Mouse (Mus musculus) midbrain, embryonic 16.5 days (tissue): ENCODE data around the gene Cav1. TPM values are rescaled to one million over a fixed set of nuclear protein-coding genes. Genes with fewer than 3 reads are reported as not detected.
A peak's percentile ranks its signal among the peaks of the same experiment; 100 is the strongest.

ENCODE experiments used
- ATAC-seq: fragments of 200-750 bp; cut with Nextera tagmentation; 2 replicates; pipeline ENCODE4 v1.8.0; 2017; ENCODE audit warnings: moderate TSS enrichment
- H3K27ac ChIP-seq: fragments of 300-500 bp; sonication (generic); 2 replicates; pipeline ENCODE4 v1.5.1; 2014; ENCODE audit warnings: mild to moderate bottlenecking, low read length, mixed read lengths
- H3K27me3 ChIP-seq: fragments of 300-500 bp; sonication (generic); 2 replicates; pipeline ENCODE4 v1.6.1; 2014; ENCODE audit warnings: low read depth, low read length, mixed read lengths; ENCODE audit not compliant: control insufficient read depth, insufficient read depth
- H3K36me3 ChIP-seq: fragments of 300-500 bp; sonication (generic); 2 replicates; pipeline ENCODE4 v1.6.1; 2014; ENCODE audit warnings: mild to moderate bottlenecking, low read length, moderate library complexity, mixed read lengths; ENCODE audit not compliant: control insufficient read depth, insufficient read depth
- H3K4me1 ChIP-seq: fragments of 300-500 bp; sonication (generic); 2 replicates; pipeline ENCODE4 v1.6.1; 2014; ENCODE audit warnings: mild to moderate bottlenecking, low read length, mixed read lengths; ENCODE audit not compliant: control insufficient read depth, insufficient read depth
- H3K4me2 ChIP-seq: fragments of 300-500 bp; sonication (generic); 2 replicates; pipeline ENCODE4 v1.6.1; 2014; ENCODE audit warnings: mild to moderate bottlenecking, low read length, mixed read lengths
- H3K4me3 ChIP-seq: fragments of 300-500 bp; sonication (generic); 2 replicates; pipeline ENCODE4 v1.5.1; 2014; ENCODE audit warnings: low read depth, mild to moderate bottlenecking, low read length, moderate library complexity, mixed read lengths
- H3K9ac ChIP-seq: fragments of 300-500 bp; sonication (generic); 2 replicates; pipeline ENCODE4 v1.6.1; 2014; ENCODE audit warnings: low read depth, low read length, mixed read lengths
- H3K9me3 ChIP-seq: fragments of 300-500 bp; sonication (generic); replicated peaks from 2 replicates; pipeline ENCODE4 v1.6.1; 2014; ENCODE audit warnings: mild to moderate bottlenecking, low read length, mixed read lengths; ENCODE audit not compliant: control insufficient read depth, poor library complexity, severe bottlenecking
- WGBS: fragments of 180-500 bp; shearing (Covaris S2); extraction: QIAGEN DNeasy Blood & Tissue Kit; methylation state at CpG from one replicate; pipeline ENCODE4 v1.1.7; 2014; 5-methylcytosine and 5-hydroxymethylcytosine counted together
- polyA plus RNA-seq: library from polyadenylated mRNA; unstranded; fragments of >200 nt; fragmentation: Nextera tagmentation; extraction: Ambion mirVana; gene quantifications from 2 replicates; pipeline ENCODE4 v1.2.1, GENCODE M21; 2015

The Cav1 gene
- polyA plus RNA-seq, 1 experiment from 2014 or later, result 33.9 TPM

DNA sequence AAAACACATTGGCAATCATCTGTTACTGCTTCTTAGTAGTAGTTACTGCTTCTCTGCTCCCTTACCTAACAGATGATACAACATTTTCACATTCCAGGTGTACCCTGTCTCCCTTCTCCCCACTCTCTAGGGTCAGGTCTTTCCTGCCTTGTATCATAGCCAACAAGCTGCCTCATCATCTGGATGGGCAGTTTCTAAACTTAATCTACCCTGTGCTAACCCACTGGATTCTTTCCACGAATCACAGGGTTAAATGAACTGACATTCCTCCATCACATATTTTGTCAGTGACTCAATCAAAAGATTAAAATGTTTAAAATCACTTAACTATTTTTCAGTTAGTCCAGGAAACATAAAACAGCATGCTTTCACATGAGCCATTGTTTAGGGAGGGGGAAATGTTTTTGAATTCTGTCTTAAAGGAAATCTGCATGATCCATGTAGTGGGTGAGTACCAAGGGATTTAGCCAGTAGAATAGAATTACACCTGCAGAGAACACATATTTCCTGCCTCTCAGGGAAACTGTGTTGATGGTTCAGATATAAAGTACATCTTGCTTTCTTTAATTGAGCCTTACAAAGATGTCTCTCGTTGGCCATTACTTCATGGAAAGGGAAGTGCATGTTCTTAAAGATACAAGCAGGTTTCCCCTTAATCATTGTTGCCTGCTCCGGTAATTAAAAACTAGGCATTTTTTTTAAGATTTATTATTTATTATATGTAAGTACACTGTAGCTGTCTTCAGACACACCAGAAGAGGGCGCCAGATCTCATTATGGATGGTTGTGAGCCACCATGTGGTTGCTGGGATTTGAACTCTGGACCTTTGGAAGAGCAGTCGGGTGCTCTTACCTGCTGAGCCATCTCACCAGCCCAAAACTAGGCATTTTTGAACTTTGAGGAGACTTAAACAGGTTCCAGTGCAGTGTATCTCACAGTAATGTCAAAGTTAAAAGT, 8.8 kb downstream of the Cav1 start:
- H3K9ac ChIP-seq, result no peak overlapping the region
- H3K9me3 ChIP-seq, result no peaks in the 10 kb centered on the region
- no peak overlapping the region for H3K27ac ChIP-seq
- no peak overlapping the region for H3K4me3 ChIP-seq
- H3K27me3 ChIP-seq, result no peaks in the 10 kb centered on the region
- no peaks in the 10 kb centered on the region for H3K4me1 ChIP-seq
- no peaks in the 10 kb centered on the region for H3K36me3 ChIP-seq
- ATAC-seq, result no peak
- 86% methylated on average over 5 of the region's 5 CpGs for WGBS
- no peak overlapping the region for H3K4me2 ChIP-seq

DNA sequence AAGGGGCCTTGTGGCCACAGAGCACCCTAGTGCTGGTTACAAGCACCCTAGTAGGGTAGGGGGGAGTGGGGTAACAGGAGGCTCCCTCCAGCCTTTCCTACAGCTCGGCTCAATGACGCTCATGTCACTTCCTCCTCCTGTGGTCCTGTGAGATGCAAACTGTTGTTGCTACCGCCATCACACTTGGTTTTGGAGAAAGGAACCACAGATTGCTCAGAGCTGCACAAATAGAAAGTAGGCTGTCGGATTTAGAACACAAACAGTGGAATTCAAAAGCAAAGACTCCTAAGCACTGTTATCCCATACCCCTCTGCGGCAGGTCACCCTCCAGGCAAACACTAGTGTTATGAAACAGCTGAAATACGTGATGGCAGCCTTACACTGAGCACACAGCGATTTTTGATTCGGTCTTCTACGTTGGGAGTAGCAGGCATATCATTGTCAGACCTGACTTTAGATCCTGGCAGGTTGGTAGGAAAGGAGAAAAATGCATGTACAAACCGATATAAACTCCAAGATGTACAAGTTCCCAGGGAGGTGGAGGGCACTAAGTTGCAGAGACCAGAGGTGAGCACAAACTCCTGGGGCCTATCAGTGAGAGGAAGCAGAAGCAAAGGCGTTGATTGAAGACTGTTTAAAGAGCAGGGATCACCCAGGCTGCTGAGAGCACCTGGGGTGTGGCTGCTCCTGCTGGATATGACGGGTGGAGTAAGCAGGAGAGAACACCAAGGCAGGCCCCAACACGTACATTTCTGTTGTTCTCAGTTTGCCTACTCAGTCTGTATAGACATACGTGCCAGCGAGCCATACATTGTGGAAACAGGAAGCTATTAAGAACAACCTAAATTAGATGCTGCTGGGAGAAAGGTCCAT, 10.4 kb downstream of the Cav1 start:
- H3K9me3 ChIP-seq, result no peaks in the 10 kb centered on the region
- no peak for ATAC-seq
- 80% methylated on average over 15 of the region's 15 CpGs for WGBS

DNA sequence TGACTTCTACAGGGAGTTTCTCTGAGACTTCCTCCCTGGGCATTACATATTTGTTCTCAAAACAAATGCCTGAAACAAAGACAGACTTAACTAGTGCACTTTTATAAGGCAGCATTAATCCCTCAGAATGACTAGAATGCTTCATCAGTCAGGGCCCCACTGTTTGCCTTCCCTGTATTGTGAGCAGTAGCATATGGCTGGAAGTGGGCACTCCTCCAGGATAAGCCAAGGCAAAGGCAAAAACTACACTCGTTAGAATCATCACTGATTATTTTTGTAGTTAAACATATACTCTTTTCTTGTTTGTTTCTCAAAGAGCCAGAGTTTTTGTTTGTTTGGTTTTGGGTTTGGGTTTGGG, 11.0 kb downstream of the Cav1 start:
- no peaks in the 10 kb centered on the region for H3K36me3 ChIP-seq
- no peaks in the 10 kb centered on the region for H3K9me3 ChIP-seq
- ATAC-seq, result no peak
- no peak overlapping the region for H3K4me3 ChIP-seq
- H3K4me1 ChIP-seq, result no peaks in the 10 kb centered on the region
- H3K4me2 ChIP-seq, result no peak overlapping the region
- no peak overlapping the region for H3K9ac ChIP-seq
- WGBS, result 38% methylated on average over 1 of the region's 1 CpGs
- no peaks in the 10 kb centered on the region for H3K27me3 ChIP-seq
- no peak overlapping the region for H3K27ac ChIP-seq

More for the DNA sequence above, 10.4 kb downstream of the Cav1 start:
- H3K4me1 ChIP-seq, result no peaks in the 10 kb centered on the region
- no peak overlapping the region for H3K9ac ChIP-seq
- H3K36me3 ChIP-seq, result no peaks in the 10 kb centered on the region
- H3K27ac ChIP-seq, result no peak overlapping the region
- H3K27me3 ChIP-seq, result no peaks in the 10 kb centered on the region
- H3K4me3 ChIP-seq, result no peak overlapping the region
- H3K4me2 ChIP-seq, result no peak overlapping the region

DNA sequence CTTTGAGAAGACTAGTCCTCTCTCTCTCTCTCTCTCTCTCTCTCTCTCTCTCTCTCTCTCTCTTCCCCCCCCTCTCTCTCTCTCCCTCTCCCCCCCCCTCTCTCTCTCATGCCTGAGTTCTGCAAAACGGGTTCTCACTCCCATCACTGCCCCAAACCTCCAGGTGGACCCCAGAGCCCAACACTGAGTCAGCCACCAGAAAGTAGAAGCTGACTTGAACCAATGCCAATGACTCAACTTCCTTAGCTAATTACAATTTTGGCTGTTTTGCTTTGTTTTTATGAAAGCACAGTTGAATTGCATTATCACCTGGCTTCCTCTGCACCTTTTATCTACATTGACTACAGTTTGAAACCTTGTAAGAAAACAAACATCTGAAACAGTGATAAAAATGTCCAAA, 11.8 kb downstream of the Cav1 start:
- no peaks in the 10 kb centered on the region for H3K36me3 ChIP-seq
- H3K4me3 ChIP-seq, result no peak overlapping the region
- no peak overlapping the region for H3K27ac ChIP-seq
- H3K27me3 ChIP-seq, result no peaks in the 10 kb centered on the region
- ATAC-seq, result no peak
- no peak overlapping the region for H3K9ac ChIP-seq
- no peak overlapping the region for H3K4me2 ChIP-seq
- H3K9me3 ChIP-seq, result no peaks in the 10 kb centered on the region
- WGBS, result 53% methylated on average over 1 of the region's 1 CpGs
- no peaks in the 10 kb centered on the region for H3K4me1 ChIP-seq

DNA sequence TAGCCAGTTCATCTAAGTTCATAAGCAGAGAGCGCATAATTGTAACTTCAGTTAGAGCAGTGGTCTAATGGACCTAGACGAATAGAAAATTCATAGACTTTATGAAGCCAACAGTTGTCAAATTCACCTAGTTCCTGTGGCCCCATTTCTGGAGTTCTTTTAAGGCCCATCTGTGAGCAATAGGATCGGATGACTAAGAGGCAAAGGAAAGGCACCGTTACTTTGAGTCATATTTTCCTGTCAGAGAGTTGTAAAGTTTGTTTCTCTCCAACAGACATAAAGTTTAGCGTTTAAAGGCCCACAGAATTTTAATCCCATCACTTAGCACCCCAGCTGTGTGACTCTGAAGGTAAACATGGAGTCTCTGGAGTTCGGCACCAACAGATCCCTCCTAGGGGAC, 15.8 kb downstream of the Cav1 start:
- Histone ChIP-seq H3K36me3 (no peaks in the 10 kb centered on the region), H3K27me3 (no peaks in the 10 kb centered on the region), H3K27ac (no peak overlapping the region), H3K4me2 (no peak overlapping the region), H3K4me3 (no peak overlapping the region), H3K9ac (no peak overlapping the region), H3K9me3 (no peaks in the 10 kb centered on the region), H3K4me1 (no peaks in the 10 kb centered on the region)
- no peak for ATAC-seq
- WGBS, result 89% methylated on average over 6 of the region's 6 CpGs

DNA sequence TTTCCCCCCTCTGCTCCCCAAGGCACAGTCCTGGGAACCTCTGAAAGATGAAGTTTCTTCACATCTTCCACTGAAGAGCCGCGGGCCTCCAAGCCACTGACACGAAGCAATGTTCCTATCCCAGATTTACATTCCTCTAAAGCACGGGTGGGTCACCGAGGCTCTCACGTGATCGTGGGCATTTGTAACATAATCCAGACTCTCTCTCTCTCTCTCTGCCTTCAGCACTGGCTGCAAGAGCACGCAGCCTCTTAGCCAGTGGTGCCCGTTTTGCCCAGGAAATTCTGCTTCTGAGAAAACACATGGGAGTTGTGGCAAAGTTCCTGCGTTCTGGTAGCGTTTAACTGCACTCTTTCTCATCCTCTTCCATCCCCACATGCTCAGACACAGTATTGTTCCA, 21.1 kb downstream of the Cav1 start:
- no peaks in the 10 kb centered on the region for H3K36me3 ChIP-seq
- H3K9ac ChIP-seq, result no peak overlapping the region
- no peaks in the 10 kb centered on the region for H3K27me3 ChIP-seq
- no peak overlapping the region for H3K4me3 ChIP-seq
- no peak for ATAC-seq
- 45% methylated on average over 11 of the region's 11 CpGs for WGBS
- H3K9me3 ChIP-seq, result no peaks in the 10 kb centered on the region
- H3K27ac ChIP-seq, result no peak overlapping the region
- H3K4me1 ChIP-seq, result no peaks in the 10 kb centered on the region
- 0 out of 2 replicates have a peak overlapping the region, but pooled peaks have one; percentile 11 for H3K4me2 ChIP-seq

DNA sequence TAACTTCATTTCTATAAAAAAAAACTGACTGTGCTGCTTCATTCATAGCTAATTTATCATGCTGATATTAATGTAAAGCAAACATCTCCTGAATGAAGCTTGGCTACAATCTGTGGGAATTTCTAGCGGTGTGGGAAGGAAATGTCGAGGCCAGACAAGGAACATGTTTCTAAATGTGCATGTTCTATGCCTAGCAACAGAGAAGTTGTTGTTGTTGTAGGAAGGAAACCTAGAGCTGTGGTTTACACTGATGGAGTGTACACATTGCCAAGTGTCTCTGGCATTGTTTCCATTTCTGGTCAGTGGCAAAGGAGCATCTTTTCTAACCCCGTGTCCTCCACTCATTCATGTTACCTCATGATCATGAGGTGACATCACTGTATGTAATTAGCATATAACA, 23.7 kb downstream of the Cav1 start:
- 84% methylated on average over 3 of the region's 3 CpGs for WGBS
- Histone ChIP-seq H3K36me3 (no peaks in the 10 kb centered on the region), H3K4me1 (no peaks in the 10 kb centered on the region), H3K27me3 (no peaks in the 10 kb centered on the region), H3K4me3 (no peak overlapping the region), H3K9ac (no peak overlapping the region), H3K27ac (no peak overlapping the region), H3K4me2 (no peak overlapping the region), H3K9me3 (no peaks in the 10 kb centered on the region)
- no peak for ATAC-seq

DNA sequence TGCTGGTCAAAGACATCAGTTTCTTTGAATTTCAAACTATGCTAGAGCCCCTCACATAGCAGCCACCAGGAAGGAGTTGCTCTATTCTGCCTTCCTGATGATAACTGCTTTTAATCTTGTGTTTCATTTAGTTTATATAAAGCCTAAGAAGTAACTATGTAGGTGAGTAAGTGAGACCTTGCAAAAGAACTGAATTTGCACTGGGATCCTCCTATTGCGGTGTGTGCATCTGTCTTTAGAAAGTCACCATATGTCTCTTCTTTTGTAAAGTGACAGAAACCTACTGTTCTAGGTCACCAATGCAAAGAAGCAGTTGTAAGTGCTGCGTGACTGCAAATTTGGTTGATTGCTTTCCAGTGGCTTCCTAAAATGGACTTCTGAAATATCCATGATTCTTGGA, 31.6 kb downstream of the Cav1 start:
- Histone ChIP-seq H3K4me2 (no peak overlapping the region), H3K4me1 (no peaks in the 10 kb centered on the region), H3K36me3 (no peaks in the 10 kb centered on the region), H3K9me3 (no peaks in the 10 kb centered on the region), H3K4me3 (no peak overlapping the region), H3K27me3 (no peaks in the 10 kb centered on the region), H3K9ac (no peak overlapping the region), H3K27ac (no peak overlapping the region)
- no peak for ATAC-seq
- 80% methylated on average over 2 of the region's 2 CpGs for WGBS

DNA sequence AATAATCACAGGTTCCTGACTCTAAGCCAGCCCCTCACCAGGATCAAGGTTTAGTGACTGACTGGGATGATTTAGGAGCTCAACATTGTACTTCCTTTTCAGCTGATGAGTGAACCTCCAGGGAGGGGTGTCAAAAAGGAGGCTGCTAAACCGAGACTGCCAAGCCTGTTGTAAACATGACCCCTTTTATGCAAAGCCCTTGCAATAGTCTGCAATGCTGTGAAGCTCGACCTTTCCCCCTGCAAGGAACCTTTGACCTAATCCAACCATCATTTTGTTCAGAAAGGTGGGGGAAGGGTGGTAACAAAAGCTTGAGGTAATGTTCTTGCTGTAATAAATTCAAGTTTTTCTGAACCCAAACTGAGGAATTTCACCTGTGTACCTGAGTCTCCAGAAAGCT, 34.3 kb downstream of the Cav1 start:
- no peaks in the 10 kb centered on the region for H3K27me3 ChIP-seq
- no peaks in the 10 kb centered on the region for H3K4me1 ChIP-seq
- H3K9ac ChIP-seq, result no peak overlapping the region
- 6% methylated on average over 2 of the region's 2 CpGs for WGBS
- no peak for ATAC-seq
- H3K9me3 ChIP-seq, result no peaks in the 10 kb centered on the region
- H3K36me3 ChIP-seq, result no peaks in the 10 kb centered on the region
- H3K4me3 ChIP-seq, result no peak overlapping the region
- H3K27ac ChIP-seq, result no peak overlapping the region
- no peak overlapping the region for H3K4me2 ChIP-seq
